Mouse (Mus musculus) heart, postnatal 10 days (tissue): Measurements from ENCODE around the gene Rasgrp2. TPM values are rescaled to one million over a fixed set of nuclear protein-coding genes. Genes with fewer than 3 reads are reported as not detected.

Experiments
- DNase-seq, 2 experiments: peaks; one replicate each; pipeline ENCODE4 v3.0.0; 2021
- intact Hi-C: fragments of 180-260 bp; cut with DNase I; formaldehyde crosslinking; loops from one replicate; pipeline ENCODE4 v1.15.1; 2025
- total RNA-seq, 2 experiments: library from RNA; stranded (reverse); gene quantifications; 2 replicates each; pipeline ENCODE4 v1.2.3; 2021

Rasgrp2 gene
- total RNA-seq, 2 experiments from 2014 or later = 50.7 to 60.2 TPM

DNA sequence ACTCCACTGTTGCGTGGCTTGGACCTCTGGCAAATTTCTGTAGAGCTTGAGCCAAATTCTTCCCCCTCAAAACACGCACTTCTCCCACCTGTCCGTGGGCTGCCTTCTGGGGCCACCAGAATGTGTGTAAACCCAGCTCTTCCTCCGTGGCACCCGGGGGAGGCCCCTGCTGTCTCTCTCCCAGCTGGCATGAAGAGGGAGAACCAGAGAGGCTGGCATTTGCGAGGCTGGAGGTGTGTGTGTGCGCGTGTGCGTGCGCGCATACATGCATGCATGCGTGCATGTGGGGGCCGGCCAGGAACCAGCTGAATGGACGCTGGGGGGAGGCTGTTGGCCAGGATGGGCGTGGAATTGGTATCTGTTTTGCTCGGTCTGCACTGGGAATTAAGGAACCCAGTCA is 24.1 kb downstream of the Rasgrp2 start:
- no peak for DNase-seq

DNA sequence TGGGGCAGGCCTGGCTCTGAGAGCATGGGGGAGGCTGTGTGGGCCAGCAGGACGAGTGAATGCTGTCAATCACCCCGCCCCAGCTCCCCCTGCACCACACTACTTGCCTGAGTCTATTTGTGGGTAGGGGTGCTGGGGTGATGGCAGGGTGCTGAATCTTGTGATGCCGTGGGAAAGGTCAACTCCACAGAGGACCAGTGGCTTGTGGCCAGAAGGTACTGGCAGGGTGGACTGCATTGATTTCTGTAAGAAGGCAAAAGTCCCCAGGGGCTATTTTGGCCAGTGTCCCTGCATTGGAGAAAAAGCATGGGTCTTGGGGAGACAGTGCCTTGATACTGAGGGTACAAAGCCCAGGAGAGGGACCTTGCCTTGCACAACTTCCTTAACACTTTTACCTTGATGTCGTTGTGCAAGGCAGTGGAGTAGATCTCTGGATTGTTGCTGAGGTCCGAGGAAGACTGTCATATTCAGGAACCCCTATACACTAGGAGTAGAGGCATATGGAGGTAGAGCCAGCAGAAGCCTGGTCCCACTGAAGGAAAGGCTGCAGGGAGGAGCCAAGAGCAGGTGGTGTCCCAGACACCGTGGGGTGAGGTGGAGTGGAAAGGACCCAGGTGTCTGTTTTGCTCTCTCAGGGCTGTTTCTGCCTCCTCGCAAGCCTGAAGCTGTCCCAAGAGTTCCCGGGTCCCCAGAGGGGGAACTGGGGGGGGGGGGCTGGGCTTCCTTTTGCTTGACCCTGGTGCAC is 25.2 kb downstream of the Rasgrp2 start:
- intact Hi-C loops = no loop called here
- DNase-seq = no peak

More for the DNA sequence above, 24.1 kb downstream of the Rasgrp2 start:
- intact Hi-C loops = no loop called here

DNA sequence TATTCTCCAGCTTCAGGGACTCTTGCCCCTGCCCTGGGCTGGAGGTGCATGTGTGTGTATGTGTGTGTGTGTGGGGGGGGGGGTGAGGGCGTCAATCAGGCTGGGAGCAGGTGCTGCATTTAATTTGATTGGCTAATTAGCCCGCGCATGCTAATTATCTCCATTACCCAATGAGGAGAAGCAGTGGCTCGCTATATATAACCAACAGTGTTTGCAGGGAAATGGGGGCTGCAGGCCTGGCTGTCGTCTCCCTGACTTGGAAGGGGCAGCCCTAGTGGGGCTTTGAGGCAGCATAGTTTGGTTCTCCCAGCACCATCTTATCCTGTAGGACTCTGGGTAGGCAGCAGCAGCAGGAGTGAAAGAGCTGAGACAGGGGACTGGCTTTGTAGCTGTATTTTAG is 26.5 kb downstream of the Rasgrp2 start:
- no peak for DNase-seq
- intact Hi-C loops = no loop called here

DNA sequence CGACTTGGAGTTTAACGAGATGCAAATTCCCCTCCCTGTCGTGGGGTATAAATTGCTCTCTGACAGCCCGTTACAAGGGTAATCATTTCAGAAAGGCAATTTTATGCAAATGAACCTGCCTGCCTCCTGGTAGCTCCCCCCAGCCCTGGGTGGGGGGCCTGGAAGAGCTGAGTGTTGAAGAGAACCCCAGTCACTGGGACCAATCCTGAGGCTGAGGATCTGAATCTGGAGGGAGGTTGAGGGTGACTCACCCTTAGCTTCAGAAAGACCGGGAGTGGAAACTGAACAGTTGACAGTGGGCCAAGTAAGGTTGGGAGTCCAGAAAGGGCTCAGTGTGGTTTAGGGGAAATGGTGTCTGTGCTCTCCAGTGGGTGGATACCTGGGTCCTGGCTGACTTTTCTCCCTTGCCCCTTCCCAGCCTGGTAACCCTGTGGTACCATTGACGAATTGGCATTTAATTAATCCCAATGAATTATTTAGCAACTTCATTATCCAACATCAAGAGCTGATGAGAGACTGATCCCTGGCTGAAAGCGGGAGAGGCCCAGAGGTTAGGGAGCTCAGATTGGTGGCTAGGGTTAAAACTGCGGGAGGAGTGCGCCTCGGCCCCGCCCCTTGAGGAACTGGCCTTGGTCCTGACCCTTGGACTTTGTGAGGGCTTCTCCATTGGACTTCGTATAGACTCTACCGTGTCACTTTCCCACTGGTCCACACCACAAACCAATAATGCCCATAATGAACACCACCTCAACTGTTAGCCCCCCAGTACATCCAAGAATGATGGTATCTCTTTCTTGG is 27.8 kb downstream of the Rasgrp2 start:
- DNase-seq = peak; percentile 55 to 77
- intact Hi-C loops = no loop called here

DNA sequence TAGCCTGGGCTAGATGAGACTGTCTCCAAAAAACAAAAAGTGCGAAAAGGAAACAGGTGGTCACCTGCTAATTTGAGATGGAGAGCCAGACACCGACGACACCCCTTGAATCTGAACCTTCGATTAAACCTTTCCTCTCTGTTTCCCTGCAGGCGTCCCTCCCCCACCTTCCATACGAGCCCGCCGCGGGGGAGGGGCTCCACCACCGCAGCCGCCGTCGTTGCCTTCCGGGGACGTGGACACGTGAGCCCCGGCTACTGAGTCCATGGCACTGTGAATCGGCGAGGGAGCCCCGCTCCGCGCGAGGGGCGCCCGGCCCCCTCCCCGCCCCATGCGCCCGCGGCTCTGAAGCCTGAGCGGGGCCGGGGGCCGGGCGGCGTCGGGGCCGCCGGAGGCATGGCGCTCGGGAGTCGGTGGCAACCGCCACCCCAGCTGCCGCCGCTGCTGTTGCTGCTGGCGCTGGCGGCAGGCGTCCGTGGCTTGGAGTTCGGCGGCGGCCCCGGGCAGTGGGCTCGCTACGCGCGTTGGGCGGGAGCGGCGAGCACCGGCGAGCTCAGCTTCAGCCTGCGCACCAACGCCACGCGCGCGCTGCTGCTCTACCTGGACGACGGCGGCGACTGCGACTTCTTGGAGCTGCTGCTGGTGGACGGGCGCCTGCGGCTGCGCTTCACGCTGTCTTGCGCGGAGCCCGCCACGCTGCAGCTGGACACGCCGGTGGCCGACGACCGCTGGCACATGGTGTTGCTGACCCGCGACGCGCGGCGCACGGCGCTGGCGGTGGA is 28.7 kb downstream of the Rasgrp2 start:
- peak in 1 of 2 experiments; percentile 26 for DNase-seq
- intact Hi-C loops = no loop called here

DNA sequence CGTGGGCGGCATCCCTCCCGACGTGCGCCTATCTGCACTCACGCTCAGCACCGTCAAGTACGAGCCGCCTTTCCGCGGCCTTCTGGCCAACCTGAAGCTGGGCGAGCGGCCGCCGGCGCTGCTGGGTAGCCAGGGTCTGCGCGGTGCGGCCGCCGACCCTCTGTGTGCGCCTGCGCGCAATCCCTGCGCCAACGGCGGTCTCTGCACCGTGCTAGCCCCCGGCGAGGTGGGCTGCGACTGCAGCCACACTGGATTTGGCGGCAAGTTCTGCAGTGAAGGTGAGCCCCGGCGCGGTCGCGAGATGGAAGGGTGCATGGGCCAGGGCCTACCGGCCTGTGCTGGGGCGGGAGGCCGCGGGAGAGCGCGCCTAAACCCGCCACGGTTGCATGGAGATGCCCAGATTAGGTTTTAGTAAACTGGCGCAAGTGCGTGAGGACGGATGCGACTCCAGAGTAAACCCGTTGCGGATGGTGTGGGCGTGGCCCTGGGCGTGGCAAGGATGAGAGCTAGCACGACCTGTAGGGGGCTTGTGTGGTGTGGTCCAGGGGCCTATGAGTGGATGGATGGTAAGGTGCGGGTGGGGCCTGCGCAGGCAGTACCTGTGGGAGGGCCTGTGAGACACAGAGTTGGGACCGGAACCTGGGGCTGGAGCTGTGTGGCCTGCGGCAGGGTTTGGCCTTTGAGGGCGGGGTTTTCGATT is 29.5 kb downstream of the Rasgrp2 start:
- DNase-seq = no peak
- intact Hi-C loops = no loop called here

DNA sequence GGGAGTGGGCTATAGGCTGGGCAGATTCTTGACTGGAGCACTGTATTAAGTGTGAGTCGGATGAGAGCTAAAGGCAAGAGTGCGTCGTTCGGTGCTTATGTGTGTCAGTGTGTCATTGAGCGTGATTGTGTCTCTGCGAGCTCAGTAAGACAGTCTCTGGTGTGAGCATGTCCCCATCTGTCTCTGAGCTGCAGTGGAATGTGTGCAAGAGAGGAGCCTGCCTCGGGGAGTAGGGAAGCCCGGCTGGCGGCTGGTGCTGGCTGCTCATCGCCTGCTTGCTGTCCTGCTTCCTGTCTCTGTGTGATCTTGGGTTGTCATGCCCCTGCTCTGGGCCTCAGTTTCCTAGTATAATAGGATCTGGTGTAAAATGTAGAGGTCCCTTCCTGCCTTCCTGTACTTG is 43.9 kb downstream of the Rasgrp2 start:
- no peak for DNase-seq
- intact Hi-C loops = no loop called here

DNA sequence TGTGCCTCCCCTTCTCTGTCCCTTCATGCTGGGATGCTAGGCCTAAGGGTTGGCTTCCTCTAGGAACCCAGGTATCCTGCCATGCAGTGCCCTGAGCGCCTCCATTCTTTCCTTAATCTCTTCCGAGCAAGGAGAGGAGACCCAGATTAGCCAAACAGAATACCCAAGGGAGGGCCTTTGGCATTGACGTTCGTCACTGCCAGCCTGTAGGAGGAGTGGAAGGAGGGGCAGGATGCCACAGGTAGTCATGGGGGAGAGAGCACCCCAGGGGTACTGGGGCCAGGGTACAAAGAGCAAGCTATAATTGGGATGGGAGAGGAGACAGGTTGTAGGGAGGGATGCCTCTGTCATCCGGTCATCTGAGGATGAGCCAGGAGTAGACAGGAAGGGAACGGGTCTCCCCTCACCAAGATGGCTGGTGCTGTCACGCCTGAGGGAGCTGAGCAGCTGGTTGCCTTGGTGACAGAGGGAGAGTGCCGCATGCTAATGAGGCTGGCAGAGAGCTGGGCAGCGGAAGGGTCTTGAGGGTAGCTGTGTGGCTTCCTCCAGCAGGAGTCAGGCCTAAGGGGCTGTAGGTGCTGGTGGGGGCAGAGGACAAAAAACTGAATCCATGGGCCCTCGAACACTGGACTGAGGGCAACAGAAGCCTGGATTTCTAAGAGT is 46.8 kb downstream of the Rasgrp2 start:
- intact Hi-C loops = no loop called here
- DNase-seq = no peak

DNA sequence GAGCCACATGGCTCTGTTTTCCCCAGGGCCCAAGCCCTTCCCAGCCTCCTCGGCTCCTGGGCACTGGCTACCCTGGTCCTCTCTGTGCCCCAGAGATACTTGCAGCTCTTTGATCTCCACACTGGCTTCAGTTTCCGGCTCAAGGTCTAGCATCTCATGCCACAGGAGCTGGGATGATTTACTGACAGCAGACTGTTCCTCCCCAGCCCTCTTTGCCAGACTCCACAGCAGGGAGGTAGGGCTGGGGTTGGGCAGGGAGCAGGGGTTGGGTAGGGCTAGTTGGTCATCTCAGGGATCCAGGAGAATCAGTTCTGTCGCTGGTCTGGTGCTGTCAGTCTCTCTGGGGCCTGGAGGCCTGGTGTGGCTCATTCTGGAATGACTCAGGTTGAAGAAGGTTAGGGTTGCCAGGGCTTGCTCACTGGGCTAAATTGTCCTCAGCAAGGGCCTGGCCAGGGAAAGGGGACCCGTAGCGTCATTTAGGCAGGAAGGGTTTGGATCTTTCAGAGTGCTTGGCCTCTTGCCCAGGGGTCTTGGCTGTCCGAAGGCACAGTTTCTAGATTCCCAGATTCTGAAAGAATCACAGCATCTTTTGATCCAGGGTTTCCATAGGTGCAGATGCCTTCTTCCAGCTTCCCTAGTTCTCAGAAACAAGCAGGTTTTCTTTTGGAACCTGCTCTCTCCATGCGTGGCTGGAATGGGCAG is 47.7 kb downstream of the Rasgrp2 start:
- no peak for DNase-seq
- intact Hi-C loops = no loop called here

DNA sequence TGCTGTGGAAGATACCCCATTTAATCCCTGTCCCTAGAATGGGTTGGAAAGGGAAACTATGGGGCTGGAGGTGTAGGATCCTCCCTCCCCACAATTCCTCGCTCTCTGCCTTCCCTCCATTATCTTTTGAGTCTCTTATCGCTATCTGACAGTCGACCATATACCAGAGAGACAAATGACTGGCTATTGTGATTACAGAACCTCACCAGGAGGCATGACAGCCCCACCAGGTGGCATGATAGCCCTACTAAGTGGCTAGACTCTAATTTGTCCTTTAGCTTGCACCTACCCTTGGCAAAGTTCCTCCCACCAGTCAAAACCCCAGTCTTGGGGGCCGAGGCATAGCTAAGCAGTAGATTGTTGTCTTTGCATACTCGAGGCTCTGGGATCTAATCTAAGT is 49.6 kb downstream of the Rasgrp2 start:
- DNase-seq = no peak
- intact Hi-C loops = no loop called here

DNA sequence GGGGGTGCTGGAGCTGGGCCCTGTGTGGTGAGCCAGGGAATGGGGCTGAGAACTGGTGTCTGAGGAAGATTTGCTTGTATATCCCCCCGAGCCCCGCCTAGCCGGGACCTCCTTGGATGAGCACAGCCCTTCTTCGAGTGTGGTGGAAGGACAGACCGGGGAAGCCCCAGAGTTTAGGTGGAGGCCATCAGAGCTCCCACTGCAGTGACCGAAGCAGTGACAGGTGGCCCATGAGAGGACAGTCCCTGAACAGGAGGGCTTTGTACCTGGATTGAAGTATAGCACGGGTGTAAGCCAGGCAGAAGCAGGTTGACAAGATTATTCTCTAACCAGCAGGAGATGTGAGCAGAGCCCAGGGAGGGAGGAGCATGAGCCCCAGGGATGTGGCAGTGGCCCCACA is 50.7 kb downstream of the Rasgrp2 start:
- DNase-seq = no peak
- intact Hi-C loops = loop anchor here (5.0 kb wide), 1 partner anchor 78 kb away; no protein-coding TSS in a partner anchor

DNA sequence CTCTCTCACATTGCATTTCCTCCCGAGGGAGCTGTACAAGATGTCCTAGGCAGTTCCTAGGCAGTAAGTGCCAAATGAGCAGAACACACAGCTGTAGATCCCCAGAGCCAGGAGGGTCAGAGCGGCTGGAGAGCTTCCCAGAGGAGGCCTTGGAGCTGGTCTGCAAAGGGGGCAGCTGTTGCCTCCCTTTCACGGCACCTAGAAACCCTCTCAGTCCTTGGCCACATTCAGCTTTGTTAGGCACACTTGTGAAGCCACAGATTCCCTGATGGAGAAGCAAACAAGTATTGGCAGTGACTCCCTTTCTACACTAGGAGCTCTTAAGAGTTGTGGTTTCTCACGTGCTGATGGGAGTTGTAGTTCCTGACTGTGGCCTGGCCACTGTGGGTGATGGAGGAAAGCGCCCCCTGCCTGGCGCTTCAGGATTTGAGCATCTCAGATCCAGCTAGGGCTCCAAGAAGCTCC is 52.9 kb downstream of the Rasgrp2 start:
- DNase-seq = peak; percentile 83 to 87
- intact Hi-C loops = loop anchor here (1.0 to 5.0 kb wide), 3 partner anchors 34 to 80 kb away; partner anchors contain the start of gene Nrxn2

DNA sequence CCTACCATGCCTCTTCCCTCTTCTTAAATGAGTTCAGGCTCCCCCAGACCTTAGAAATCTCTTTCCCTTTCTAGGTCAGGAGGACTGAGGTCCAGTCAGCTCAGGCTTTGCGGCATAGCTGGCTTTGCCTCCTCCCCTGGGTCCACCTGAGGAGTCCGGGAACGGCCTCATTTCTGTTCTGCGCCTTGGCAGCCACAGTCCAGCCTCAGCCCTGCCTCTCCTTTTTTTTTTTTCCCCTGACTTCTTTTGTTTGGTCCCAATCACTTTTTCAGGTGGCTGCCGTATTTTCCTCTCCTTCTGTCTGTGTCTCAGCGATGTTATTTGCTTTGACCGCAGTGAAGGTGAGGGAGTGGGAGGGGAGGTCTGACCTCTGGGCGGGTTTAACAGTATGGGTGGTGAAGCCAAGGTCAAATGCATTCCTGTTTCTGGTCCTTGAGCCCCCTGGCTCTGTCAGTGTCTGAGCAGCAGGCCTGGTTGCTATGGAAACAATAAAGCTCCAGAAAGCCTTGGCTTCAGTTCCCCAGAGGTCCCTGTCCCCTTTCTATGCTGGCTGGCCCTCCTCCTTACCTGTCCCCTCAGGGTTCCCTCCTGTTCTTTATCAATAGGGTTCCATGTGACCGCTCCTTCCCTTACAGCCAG is 53.7 kb downstream of the Rasgrp2 start:
- no peak for DNase-seq
- intact Hi-C loops = loop anchor here (1.0 to 5.0 kb wide), 3 partner anchors 34 to 80 kb away; partner anchors contain the start of gene Nrxn2

DNA sequence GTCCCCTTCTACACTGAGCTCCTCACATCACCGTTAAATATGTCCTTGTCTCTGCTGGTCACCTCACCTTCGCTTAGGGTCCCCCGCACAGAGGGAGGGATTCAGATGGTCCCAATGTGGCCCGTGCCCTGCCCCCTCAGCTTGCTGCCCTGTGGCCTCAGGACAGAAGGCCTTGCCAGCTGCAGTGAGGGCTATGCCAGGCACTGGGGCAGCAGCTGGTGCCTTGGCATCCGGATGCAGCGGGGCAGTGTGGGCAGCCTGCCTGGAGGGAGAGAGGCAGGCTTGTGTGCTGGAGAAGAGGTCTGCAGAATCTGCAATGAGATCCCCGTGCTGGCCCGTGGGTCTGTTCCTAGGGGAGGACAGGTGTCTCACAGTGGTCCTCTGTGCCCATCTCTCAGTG is 54.2 kb downstream of the Rasgrp2 start:
- intact Hi-C loops = loop anchor here (5.0 kb wide), 1 partner anchor 81 kb away; no protein-coding TSS in a partner anchor

DNA sequence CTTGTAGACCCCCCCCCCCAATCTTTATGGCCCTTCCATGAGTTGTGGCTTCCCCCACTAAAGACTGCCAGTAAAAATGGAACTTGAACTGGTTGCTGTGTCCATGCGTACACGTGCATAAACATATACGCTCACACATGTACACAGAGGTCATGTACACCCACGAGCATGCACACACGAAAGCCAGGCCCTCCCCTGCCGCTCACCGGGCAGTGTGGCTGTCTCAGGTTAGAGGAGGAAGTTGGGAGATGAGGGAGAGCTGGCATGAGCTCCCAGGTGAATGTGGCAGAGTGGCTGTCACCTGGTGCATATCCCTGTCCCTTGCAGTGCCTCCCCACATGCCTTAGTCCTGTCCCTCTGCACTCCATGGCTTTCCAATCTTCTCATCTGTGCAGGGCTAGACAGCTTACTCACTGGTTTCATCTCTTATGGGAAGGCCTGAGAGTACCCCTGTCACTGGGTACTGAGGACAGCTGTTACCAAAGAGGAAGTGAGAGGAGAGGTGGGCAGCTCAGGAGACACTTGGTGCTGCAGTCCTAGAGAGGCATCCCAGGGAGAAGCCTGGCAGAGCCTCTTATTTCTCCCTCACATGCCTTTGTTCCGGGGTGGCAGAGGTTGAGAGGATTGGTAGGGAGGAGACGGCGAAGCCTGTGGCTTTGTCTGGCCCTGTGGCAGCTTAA is 55.0 kb downstream of the Rasgrp2 start:
- DNase-seq = no peak
- intact Hi-C loops = loop anchor here (5.0 kb wide), 1 partner anchor 82 kb away; no protein-coding TSS in a partner anchor

More for the DNA sequence above, 54.2 kb downstream of the Rasgrp2 start:
- DNase-seq = peak in 1 of 2 experiments; percentile 8

DNA sequence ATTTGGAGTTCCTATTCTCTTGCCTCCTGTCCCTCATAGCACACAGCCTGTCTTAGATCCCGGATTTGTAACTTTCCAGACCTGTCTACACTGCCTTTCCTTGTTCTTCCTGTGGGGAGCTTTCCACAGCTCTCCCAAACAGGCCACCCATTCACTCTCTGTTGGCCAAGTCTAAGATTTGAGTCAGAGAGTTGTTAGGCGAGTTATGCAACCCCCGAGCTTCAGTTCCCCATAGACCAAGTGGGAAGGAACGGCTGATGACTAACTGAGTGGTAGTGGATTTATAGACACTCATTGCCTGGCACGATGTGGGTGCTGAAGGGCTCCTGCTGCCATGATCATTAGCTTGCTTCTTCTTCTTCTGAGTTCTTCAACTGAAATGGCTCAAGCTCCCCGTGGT is 60.4 kb downstream of the Rasgrp2 start:
- DNase-seq = no peak
- intact Hi-C loops = no loop called here

DNA sequence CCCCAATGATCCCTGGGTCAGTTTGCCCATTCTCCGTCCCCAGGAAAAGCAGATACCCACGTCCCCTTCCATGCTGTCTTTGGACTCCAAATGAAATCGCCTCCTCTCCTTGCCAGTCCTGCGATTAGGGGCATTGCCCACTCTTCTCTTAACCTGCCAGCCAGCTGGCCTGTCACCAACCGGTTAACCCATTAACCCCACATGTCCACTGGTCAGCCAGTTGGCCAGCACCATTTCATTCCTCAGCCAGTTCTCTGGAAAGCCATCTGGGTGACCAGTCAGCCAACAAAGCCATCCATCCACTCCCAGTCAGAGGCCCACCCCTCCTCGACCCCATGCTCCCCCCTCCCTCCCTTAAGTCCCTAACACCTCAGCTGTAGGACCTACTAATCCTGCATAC is 63.7 kb downstream of the Rasgrp2 start:
- DNase-seq = no peak
- intact Hi-C loops = no loop called here
